Mouse (Mus musculus) neural tube, embryonic 11.5 days (tissue): Measurements from ENCODE around the gene Reln. TPM values are rescaled to one million over a fixed set of nuclear protein-coding genes. Genes with fewer than 3 reads are reported as not detected.

ENCODE experiments used
- ATAC-seq: fragments of 200-750 bp; cut with Nextera tagmentation; 2 replicates; pipeline ENCODE4 v1.8.0; 2017; ENCODE audit warnings: moderate number of reproducible peaks, mild to moderate bottlenecking, moderate TSS enrichment, moderate library complexity; ENCODE audit not compliant: insufficient read depth, low FRiP score, low TSS enrichment
- DNase-seq: peaks from one replicate; pipeline ENCODE4 v3.0.0-alpha.2; 2015; ENCODE audit warnings: low spot score
- H3K27ac ChIP-seq: fragments of 300-500 bp; sonication (generic); 2 replicates; pipeline ENCODE4 v1.5.1; 2014; ENCODE audit warnings: low read depth, mild to moderate bottlenecking, low read length
- H3K27me3 ChIP-seq: fragments of 300-500 bp; sonication (generic); 2 replicates; pipeline ENCODE4 v1.6.1; 2014; ENCODE audit warnings: mild to moderate bottlenecking, low read length, mixed read lengths; ENCODE audit not compliant: control insufficient read depth, insufficient read depth
- H3K36me3 ChIP-seq: fragments of 300-500 bp; sonication (generic); 2 replicates; pipeline ENCODE4 v1.6.1; 2014; ENCODE audit warnings: mild to moderate bottlenecking, low read length, moderate library complexity, mixed read lengths; ENCODE audit not compliant: control insufficient read depth, insufficient read depth
- H3K4me1 ChIP-seq: fragments of 300-500 bp; sonication (generic); 2 replicates; pipeline ENCODE4 v1.6.1; 2014; ENCODE audit warnings: low read length, mixed read lengths; ENCODE audit not compliant: control insufficient read depth, insufficient read depth
- H3K4me2 ChIP-seq: fragments of 300-500 bp; sonication (generic); 2 replicates; pipeline ENCODE4 v1.6.1; 2014; ENCODE audit warnings: low read depth, mild to moderate bottlenecking, moderate library complexity
- H3K4me3 ChIP-seq: fragments of 300-500 bp; sonication (generic); 2 replicates; pipeline ENCODE4 v1.5.1; 2014; ENCODE audit warnings: low read depth, low read length
- H3K9ac ChIP-seq: fragments of 300-500 bp; sonication (generic); 2 replicates; pipeline ENCODE4 v1.6.1; 2014; ENCODE audit warnings: mild to moderate bottlenecking, low read length
- H3K9me3 ChIP-seq: fragments of 300-500 bp; sonication (generic); 2 replicates; pipeline ENCODE4 v1.6.1; 2016; ENCODE audit warnings: low read length; ENCODE audit not compliant: control insufficient read depth
- WGBS: fragments of 180-500 bp; shearing (Covaris S2); extraction: QIAGEN DNeasy Blood & Tissue Kit; methylation state at CpG from one replicate; pipeline ENCODE4 v1.1.7; 2014; 5-methylcytosine and 5-hydroxymethylcytosine counted together
- polyA plus RNA-seq: library from polyadenylated mRNA; unstranded; fragments of >200 nt; fragmentation: Nextera tagmentation; extraction: Ambion mirVana; gene quantifications from 2 replicates; pipeline ENCODE4 v1.2.1, GENCODE M21; 2014

The Reln gene
- polyA plus RNA-seq, 1 experiment from 2014 or later = 21.0 TPM

GRCm38 (mm10) chr5:22300788-22301187, 43.7 kb downstream of the Reln start:
- H3K27ac ChIP-seq = no peak overlapping the region
- H3K4me3 ChIP-seq = no peak overlapping the region
- 92% methylated on average over 5 of the region's 5 CpGs for WGBS
- H3K9ac ChIP-seq = no peak overlapping the region
- no peaks in the 10 kb centered on the region for H3K27me3 ChIP-seq
- H3K4me1 ChIP-seq = no peaks in the 10 kb centered on the region
- ATAC-seq = no peak
- no peak overlapping the region for H3K4me2 ChIP-seq
- H3K36me3 ChIP-seq = no peaks in the 10 kb centered on the region
- no peaks in the 10 kb centered on the region for H3K9me3 ChIP-seq
- DNase-seq = no peak

- 91% methylated on average over 6 of the region's 6 CpGs for WGBS
- no peaks in the 10 kb centered on the region for H3K4me1 ChIP-seq
- ATAC-seq = no peak
Observed at GRCm38 (mm10) chr5:22300046-22300445, 44.5 kb downstream of the Reln start.

DNA sequence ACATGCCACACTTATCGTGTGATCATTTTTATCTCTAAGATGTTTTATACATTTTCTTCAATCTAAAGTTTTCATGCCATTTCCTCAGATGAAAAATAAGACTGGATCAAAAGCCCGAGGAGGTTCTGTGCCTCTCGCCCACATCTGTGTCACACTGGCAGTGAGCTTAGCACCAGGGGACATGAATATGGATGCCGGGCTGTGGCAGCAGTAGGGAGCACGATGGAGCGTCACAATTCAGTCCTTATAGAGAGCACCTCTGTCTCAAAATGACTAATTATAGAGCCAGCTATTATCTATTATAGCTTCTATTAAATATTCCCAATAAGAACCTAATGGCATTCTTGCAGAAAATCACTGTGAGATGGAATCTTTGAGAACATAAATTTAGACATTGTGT, 49.3 kb downstream of the Reln start:
- H3K4me2 ChIP-seq = no peak overlapping the region
- H3K9ac ChIP-seq = no peak overlapping the region
- no peak overlapping the region for H3K27ac ChIP-seq
- DNase-seq (no peak), ATAC-seq (no peak)
- no peaks in the 10 kb centered on the region for H3K4me1 ChIP-seq
- H3K27me3 ChIP-seq = no peaks in the 10 kb centered on the region
- no peaks in the 10 kb centered on the region for H3K9me3 ChIP-seq
- H3K36me3 ChIP-seq = no peaks in the 10 kb centered on the region
- 76% methylated on average over 6 of the region's 6 CpGs for WGBS
- H3K4me3 ChIP-seq = no peak overlapping the region

More at GRCm38 (mm10) chr5:22300046-22300445, 44.5 kb downstream of the Reln start:
- Histone ChIP-seq H3K9ac (no peak overlapping the region), H3K9me3 (no peaks in the 10 kb centered on the region), H3K36me3 (no peaks in the 10 kb centered on the region), H3K4me2 (no peak overlapping the region), H3K27me3 (no peaks in the 10 kb centered on the region), H3K4me3 (no peak overlapping the region), H3K27ac (no peak overlapping the region)
- DNase-seq = no peak

GRCm38 (mm10) chr5:22291409-22291808, 53.1 kb downstream of the Reln start:
- ATAC-seq (no peak), DNase-seq (no peak)
- 79% methylated on average over 4 of the region's 4 CpGs for WGBS
- Histone ChIP-seq H3K4me3 (no peak overlapping the region), H3K27ac (no peak overlapping the region), H3K4me1 (no peaks in the 10 kb centered on the region), H3K9ac (no peak overlapping the region), H3K36me3 (no peaks in the 10 kb centered on the region), H3K9me3 (no peaks in the 10 kb centered on the region), H3K27me3 (no peaks in the 10 kb centered on the region), H3K4me2 (no peak overlapping the region)

DNA sequence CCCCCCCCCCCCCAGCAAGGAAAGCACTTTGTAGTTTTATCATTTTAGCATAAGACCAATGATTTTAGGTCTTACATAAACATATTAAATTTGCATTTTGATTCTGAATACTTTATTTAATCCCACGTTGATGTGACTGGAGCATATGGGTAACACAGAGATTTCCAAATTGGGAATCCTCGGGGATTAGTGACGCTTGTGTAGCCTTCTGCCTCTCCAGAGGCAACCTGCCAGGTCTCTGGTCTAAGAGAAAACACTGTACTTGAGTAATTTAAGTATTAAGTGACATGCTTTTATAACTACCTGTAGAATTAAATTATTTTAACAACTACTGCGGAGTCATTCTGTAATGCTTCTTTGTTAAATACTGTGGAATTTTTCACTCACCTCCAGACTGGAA, 59.1 kb downstream of the Reln start:
- ATAC-seq = no peak
- H3K36me3 ChIP-seq = no peaks in the 10 kb centered on the region
- 90% methylated on average over 4 of the region's 4 CpGs for WGBS
- no peak overlapping the region for H3K4me3 ChIP-seq
- DNase-seq = no peak
- H3K27ac ChIP-seq = no peak overlapping the region
- no peaks in the 10 kb centered on the region for H3K9me3 ChIP-seq
- no peaks in the 10 kb centered on the region for H3K27me3 ChIP-seq
- no peak overlapping the region for H3K9ac ChIP-seq
- no peak overlapping the region for H3K4me2 ChIP-seq
- no peaks in the 10 kb centered on the region for H3K4me1 ChIP-seq

DNA sequence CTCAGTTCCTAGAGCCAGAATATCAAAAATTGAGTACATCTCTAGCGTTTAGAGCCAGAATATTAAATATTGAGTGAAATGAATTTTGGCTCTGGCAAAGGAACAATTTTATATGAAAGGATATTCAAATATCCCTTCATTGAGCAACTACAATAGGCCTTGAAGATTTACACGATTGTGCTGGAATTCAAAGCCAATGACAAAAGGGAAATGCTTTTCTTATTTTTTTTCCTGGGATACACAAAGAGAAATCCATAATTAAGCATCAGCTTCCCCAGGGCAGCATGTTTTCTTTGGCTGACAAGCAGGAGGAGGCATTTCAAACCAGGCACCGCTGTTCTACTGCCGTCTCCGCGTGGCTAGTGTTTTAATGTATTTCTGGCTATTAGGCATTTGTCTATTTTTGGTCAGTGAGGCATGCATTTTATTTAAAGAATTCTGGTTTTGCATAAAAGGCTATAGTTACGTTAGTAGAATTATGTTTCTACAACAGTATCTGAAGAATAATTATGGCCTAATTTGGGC, 62.3 kb downstream of the Reln start:
- Histone ChIP-seq H3K36me3 (no peaks in the 10 kb centered on the region), H3K9me3 (no peaks in the 10 kb centered on the region), H3K4me2 (no peak overlapping the region), H3K4me1 (no peaks in the 10 kb centered on the region), H3K4me3 (no peak overlapping the region), H3K9ac (no peak overlapping the region), H3K27ac (no peak overlapping the region), H3K27me3 (no peaks in the 10 kb centered on the region)
- 58% methylated on average over 7 of the region's 7 CpGs for WGBS
- no peak for DNase-seq
- ATAC-seq = no peak

DNA sequence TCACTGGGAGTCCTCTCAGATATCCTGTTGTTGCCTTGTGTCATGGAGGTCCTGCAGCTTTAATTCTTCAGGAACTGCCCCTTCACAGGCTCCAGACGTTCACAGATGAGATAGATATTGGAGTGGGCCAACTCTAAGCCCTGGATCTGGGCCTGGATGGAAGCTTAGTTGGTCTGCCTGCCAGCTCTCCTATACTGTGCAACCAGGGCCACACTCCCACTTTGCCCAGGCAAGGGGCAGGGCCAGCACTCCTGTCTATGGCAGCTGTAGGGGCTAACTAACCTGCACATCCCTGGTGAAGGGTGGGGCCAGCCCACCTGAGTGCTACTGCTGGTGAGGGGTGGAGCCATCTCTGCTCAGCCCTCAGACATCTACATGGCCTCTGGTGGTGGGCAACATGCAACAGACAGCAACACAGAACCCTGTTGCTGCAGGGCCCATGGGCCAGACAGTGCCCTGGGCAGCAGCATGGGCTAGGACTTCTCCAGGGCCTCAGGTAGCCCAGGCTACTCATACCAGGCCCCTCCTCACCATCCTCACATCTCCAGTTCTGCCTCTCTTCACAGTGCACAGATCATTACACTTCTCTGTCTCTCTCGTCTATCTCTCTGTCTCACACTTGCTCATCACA, 63.9 kb downstream of the Reln start:
- Histone ChIP-seq H3K27me3 (no peaks in the 10 kb centered on the region), H3K4me3 (no peak overlapping the region), H3K9ac (no peak overlapping the region), H3K36me3 (no peaks in the 10 kb centered on the region), H3K27ac (no peak overlapping the region), H3K4me1 (no peaks in the 10 kb centered on the region), H3K9me3 (no peaks in the 10 kb centered on the region), H3K4me2 (no peak overlapping the region)
- 67% methylated on average over 2 of the region's 2 CpGs for WGBS
- ATAC-seq (no peak), DNase-seq (no peak)

DNA sequence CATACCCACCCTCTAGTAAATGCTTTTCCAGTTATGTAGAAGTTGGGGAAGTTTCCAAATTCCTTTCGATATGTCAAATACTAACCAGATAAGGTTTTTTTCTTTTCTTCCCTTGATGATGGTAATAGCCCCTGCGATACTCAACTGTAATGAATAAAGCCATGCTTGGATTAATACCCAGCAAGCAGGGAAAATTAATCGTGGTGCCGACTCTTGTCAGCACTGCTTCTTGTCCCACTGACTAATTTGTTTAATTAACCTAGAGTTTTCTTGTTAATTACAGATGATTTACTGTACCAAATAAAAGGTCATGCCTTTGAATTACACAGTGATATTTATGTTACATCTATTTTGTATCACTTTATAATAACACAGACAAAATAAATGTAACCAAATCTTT, 65.3 kb downstream of the Reln start:
- DNase-seq (no peak), ATAC-seq (no peak)
- no peaks in the 10 kb centered on the region for H3K4me1 ChIP-seq
- no peak overlapping the region for H3K27ac ChIP-seq
- no peak overlapping the region for H3K4me2 ChIP-seq
- H3K36me3 ChIP-seq = no peaks in the 10 kb centered on the region
- H3K4me3 ChIP-seq = no peak overlapping the region
- no peaks in the 10 kb centered on the region for H3K9me3 ChIP-seq
- 91% methylated on average over 4 of the region's 4 CpGs for WGBS
- no peaks in the 10 kb centered on the region for H3K27me3 ChIP-seq
- no peak overlapping the region for H3K9ac ChIP-seq

GRCm38 (mm10) chr5:22274134-22274533, 70.4 kb downstream of the Reln start:
- H3K4me3 ChIP-seq = no peak overlapping the region
- ATAC-seq = no peak
- WGBS = 93% methylated on average over 4 of the region's 4 CpGs

More at GRCm38 (mm10) chr5:22274134-22274533, 70.4 kb downstream of the Reln start:
- Histone ChIP-seq H3K9me3 (no peaks in the 10 kb centered on the region), H3K4me1 (no peaks in the 10 kb centered on the region), H3K36me3 (no peaks in the 10 kb centered on the region), H3K9ac (no peak overlapping the region), H3K27me3 (no peaks in the 10 kb centered on the region), H3K27ac (no peak overlapping the region), H3K4me2 (no peak overlapping the region)
- DNase-seq = no peak
